Mouse (Mus musculus) heart, embryonic 16.5 days (tissue): ENCODE results near the gene Klc4. TPM values are rescaled to one million over a fixed set of nuclear protein-coding genes. Genes with fewer than 3 reads are reported as not detected.
A peak's percentile ranks its signal among the peaks of the same experiment; 100 is the strongest.

ENCODE experiments used
- ATAC-seq: fragments of 200-750 bp; cut with Nextera tagmentation; replicated peaks from 2 replicates; pipeline ENCODE4 v1.8.0; 2017; ENCODE audit warnings: moderate number of reproducible peaks; ENCODE audit not compliant: insufficient read depth, low FRiP score; ENCODE audit errors: extremely low read depth
- H3K27ac ChIP-seq: fragments of 300-500 bp; sonication (generic); 2 replicates; pipeline ENCODE4 v1.5.1; 2014; ENCODE audit warnings: mild to moderate bottlenecking, low read length, control low read depth, moderate library complexity
- H3K27me3 ChIP-seq: fragments of 300-500 bp; sonication (generic); 2 replicates; pipeline ENCODE4 v1.6.1; 2014; ENCODE audit warnings: low read length, mixed read lengths; ENCODE audit not compliant: control insufficient read depth, insufficient read depth
- H3K36me3 ChIP-seq: fragments of 300-500 bp; sonication (generic); 2 replicates; pipeline ENCODE4 v1.6.1; 2014; ENCODE audit not compliant: control insufficient read depth, insufficient read depth
- H3K4me1 ChIP-seq: fragments of 300-500 bp; sonication (generic); 2 replicates; pipeline ENCODE4 v1.6.1; 2014; ENCODE audit warnings: low read length, mixed read lengths; ENCODE audit not compliant: control insufficient read depth, insufficient read depth
- H3K4me2 ChIP-seq: fragments of 300-500 bp; sonication (generic); 2 replicates; pipeline ENCODE4 v1.6.1; 2014; ENCODE audit warnings: low read depth, mild to moderate bottlenecking, control low read depth, low read length
- H3K4me3 ChIP-seq: fragments of 300-500 bp; sonication (generic); 2 replicates; pipeline ENCODE4 v1.5.1; 2014; ENCODE audit warnings: mild to moderate bottlenecking, control low read depth, low read length
- H3K9ac ChIP-seq: fragments of 300-500 bp; sonication (generic); 2 replicates; pipeline ENCODE4 v1.6.1; 2014; ENCODE audit warnings: low read length, control low read depth
- H3K9me3 ChIP-seq: fragments of 300-500 bp; sonication (generic); replicated peaks from 2 replicates; pipeline ENCODE4 v1.6.1; 2016; ENCODE audit warnings: low read length; ENCODE audit not compliant: control insufficient read depth
- WGBS: fragments of 180-500 bp; shearing (Covaris S2); extraction: QIAGEN DNeasy Blood & Tissue Kit; methylation state at CpG from one replicate; pipeline ENCODE4 v1.1.7; 2014; 5-methylcytosine and 5-hydroxymethylcytosine counted together
- polyA plus RNA-seq: library from polyadenylated mRNA; unstranded; fragments of >200 nt; fragmentation: Nextera tagmentation; extraction: Ambion mirVana; gene quantifications from 2 replicates; pipeline ENCODE4 v1.2.1, GENCODE M21; 2015

The Klc4 gene
- polyA plus RNA-seq, 1 experiment from 2014 or later, result 25.7 TPM

DNA sequence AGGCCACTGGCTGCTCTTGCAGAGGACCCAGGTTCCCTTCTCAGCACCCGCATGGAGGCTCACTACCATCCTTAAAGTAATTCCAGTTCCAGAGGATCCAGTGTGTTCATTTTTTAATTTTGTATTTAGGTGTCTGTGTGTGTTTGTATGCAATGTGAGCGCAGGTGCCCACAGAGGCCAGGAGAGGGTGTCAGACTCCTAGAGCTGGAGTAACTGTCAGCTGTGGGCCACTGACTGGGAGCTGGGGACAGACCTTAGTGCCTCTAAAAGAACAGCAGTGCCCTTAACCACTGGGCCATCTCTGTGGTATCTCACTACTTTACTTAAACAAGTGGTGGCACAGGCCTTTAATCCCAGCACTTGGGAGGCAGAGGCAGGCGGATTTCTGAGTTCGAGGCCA is 42.6 kb downstream of the Klc4 start:
- Histone ChIP-seq H3K4me2 (no peak overlapping the region), H3K27ac (no peak overlapping the region), H3K4me3 (no peak overlapping the region), H3K4me1 (peaks cover 10% of the 10 kb centered on the region), H3K36me3 (no peaks in the 10 kb centered on the region), H3K9me3 (no peaks in the 10 kb centered on the region), H3K9ac (no peak overlapping the region), H3K27me3 (no peaks in the 10 kb centered on the region)
- WGBS, result 98% methylated on average over 4 of the region's 4 CpGs
- ATAC-seq, result no peak

DNA sequence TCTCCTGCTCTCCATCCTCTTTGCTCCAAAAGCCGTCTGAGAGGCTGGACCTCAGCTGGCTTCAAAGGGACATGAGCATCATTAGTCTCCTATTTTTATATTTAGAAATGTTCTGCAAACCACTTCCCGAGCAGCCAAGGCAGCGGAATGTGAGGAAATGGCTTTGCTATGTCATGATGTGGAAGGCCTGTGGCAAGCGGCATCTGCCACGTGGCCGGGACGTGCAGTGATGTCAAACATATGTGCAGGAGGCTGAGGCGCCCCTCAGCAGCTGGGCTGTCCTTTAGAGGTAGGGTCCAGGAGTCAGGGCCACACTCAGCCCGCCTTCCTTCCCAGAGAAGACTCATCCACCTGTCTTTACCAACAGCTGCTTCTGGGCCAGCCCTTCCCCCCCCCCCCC is 43.6 kb downstream of the Klc4 start:
- ATAC-seq, result 0 out of 2 replicates have a peak, but pooled peaks have one; percentile 42
- H3K4me2 ChIP-seq, result no peak overlapping the region
- H3K36me3 ChIP-seq, result no peaks in the 10 kb centered on the region
- H3K4me3 ChIP-seq, result no peak overlapping the region
- no peaks in the 10 kb centered on the region for H3K27me3 ChIP-seq
- WGBS, result 41% methylated on average over 9 of the region's 9 CpGs
- peak overlapping the region; percentile 64 for H3K27ac ChIP-seq
- no peaks in the 10 kb centered on the region for H3K9me3 ChIP-seq
- H3K4me1 ChIP-seq, result peaks cover 10% of the 10 kb centered on the region
- H3K9ac ChIP-seq, result no peak overlapping the region

DNA sequence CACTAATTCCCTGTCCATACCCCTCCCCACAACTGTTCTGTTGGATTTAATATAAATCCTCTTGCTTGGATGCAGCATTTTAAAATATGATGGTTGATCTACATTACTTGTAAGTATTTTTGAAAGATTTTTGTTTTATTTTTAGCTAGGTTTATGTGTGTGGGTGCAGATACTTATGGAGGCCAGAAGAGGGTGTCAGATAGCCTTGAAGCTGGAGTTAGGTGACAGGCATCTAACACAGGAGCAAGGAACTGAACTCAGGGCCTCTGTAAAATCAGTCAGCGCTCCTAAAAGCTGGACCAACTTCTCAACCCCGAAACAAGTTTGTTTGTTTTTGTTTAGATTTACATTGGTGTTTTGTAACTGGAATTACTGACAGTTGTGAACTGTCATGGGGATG is 45.3 kb downstream of the Klc4 start:
- no peaks in the 10 kb centered on the region for H3K9me3 ChIP-seq
- no peak overlapping the region for H3K9ac ChIP-seq
- no peak overlapping the region for H3K4me3 ChIP-seq
- no peaks in the 10 kb centered on the region for H3K36me3 ChIP-seq
- no peaks in the 10 kb centered on the region for H3K27me3 ChIP-seq
- no peak for ATAC-seq
- no peak overlapping the region for H3K4me2 ChIP-seq
- WGBS, result 93% methylated on average over 2 of the region's 2 CpGs
- no peak overlapping the region for H3K27ac ChIP-seq
- H3K4me1 ChIP-seq, result peaks cover 10% of the 10 kb centered on the region

DNA sequence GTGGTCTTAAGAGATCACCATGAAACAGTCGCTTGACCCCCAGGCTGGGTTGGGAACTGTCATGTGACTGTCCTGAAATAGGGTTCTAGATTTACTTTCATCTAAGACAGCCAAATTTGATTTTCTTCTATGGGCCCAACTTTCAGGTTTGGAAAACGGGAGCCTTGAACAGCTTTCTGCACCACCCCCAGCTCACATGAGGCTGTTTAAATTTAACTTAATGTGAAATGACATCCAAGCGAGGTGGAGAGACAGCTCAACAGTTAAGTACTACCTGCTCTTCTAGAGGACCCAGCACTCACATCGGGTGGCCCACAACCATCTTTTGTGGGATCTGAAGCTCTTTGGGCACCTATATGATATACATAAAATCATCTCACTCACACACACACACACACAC is 46.9 kb downstream of the Klc4 start:
- no peak for ATAC-seq
- Histone ChIP-seq H3K36me3 (no peaks in the 10 kb centered on the region), H3K4me1 (peaks cover 16% of the 10 kb centered on the region), H3K9me3 (no peaks in the 10 kb centered on the region), H3K4me3 (no peak overlapping the region), H3K27ac (no peak overlapping the region), H3K4me2 (no peak overlapping the region), H3K27me3 (no peaks in the 10 kb centered on the region), H3K9ac (no peak overlapping the region)
- WGBS, result 72% methylated on average over 4 of the region's 4 CpGs

DNA sequence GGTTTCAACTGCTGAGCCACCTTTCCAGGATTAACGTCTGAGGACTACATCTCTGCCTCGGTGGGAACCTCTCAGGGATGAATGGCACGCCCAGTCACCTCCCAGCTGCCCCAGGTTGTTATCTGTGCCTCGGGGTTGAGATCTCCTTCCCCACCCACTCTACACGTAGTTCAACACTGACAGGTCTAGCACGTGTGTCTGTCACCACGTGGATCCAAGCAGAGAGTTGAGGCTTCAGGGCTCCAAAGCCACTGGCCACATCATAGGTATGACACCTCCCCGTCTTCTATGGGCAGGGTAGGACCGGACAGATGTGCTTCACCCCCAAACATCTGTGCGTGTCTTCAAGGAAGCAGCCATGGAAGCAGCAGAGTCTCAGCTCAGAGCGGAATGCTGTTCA is 47.9 kb downstream of the Klc4 start:
- no peak for ATAC-seq
- H3K4me1 ChIP-seq, result peaks cover 18% of the 10 kb centered on the region
- no peaks in the 10 kb centered on the region for H3K36me3 ChIP-seq

DNA sequence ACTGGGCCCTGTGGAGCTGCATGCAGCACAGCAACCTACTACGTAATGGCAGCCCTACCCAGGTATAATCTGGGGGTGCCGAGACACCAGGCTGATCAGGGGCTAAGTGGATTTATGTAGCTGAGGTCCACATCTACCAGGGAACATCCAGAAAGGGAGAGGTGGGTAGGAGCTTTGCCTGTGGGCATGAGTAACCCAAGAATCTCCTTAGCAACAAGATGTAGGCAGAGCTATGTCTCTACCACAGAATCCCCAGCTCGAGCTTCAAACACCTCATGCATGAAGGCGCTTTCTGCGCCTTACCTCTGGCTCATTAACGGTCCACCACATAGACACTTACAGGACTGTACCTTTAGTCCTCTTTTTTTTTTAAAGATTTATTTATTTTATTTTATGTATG is 50.5 kb downstream of the Klc4 start:
- no peak overlapping the region for H3K4me2 ChIP-seq
- no peaks in the 10 kb centered on the region for H3K36me3 ChIP-seq
- WGBS, result 83% methylated on average over 6 of the region's 6 CpGs
- H3K27ac ChIP-seq, result no peak overlapping the region
- peaks cover 12% of the 10 kb centered on the region for H3K4me1 ChIP-seq
- H3K27me3 ChIP-seq, result no peaks in the 10 kb centered on the region
- H3K9me3 ChIP-seq, result no peaks in the 10 kb centered on the region
- ATAC-seq, result no peak
- no peak overlapping the region for H3K4me3 ChIP-seq
- H3K9ac ChIP-seq, result no peak overlapping the region

More for the DNA sequence above, 47.9 kb downstream of the Klc4 start:
- Histone ChIP-seq H3K27me3 (no peaks in the 10 kb centered on the region), H3K4me2 (no peak overlapping the region), H3K9ac (no peak overlapping the region), H3K27ac (no peak overlapping the region), H3K9me3 (no peaks in the 10 kb centered on the region), H3K4me3 (no peak overlapping the region)
- WGBS, result 73% methylated on average over 11 of the region's 11 CpGs

DNA sequence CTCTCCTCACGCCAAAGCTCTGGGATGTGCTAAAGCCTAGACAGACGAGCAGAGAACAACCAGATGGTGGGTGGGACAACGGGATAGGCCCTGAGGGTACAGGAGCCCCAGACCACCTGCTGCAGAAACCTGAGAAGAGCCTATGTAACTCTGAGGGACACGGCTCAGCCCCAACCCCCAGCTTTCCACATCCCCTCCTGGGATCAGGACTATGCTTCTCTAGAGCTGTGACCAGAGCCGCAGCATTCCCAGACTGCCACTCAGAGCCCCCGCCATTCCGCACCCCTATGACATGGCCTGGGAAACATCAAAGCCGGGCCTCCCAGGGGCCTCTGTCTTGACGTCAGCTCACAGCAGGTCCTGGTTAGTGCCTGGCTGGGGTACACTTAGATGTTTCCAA is 51.2 kb downstream of the Klc4 start:
- H3K36me3 ChIP-seq, result peaks cover 6% of the 10 kb centered on the region; the same call in 1 of the 2 replicates
- WGBS, result 31% methylated on average over 9 of the region's 9 CpGs
- peak overlapping the region; percentile 44 for H3K27ac ChIP-seq

DNA sequence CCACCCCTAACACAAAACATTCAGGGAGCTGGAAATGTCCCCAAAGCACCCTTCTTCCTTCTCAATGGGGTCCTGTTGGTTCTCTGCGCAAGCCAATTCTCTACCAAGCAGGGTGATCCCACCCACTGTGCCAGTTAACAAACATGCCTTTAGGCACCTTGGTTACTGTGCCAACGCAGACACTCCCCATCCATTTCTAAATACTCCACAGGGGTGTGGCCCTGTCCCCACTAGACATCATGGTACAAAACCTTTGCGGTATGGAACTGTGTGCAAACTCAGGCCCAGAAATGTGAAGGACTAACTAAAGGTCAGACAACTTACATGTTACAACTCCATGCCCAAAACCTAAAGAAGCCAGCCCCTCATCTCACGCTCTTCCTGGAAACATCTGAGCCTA is 52.7 kb downstream of the Klc4 start:
- WGBS, result 87% methylated on average over 4 of the region's 4 CpGs
- H3K4me3 ChIP-seq, result no peak overlapping the region
- no peaks in the 10 kb centered on the region for H3K27me3 ChIP-seq
- ATAC-seq, result no peak
- H3K9me3 ChIP-seq, result no peaks in the 10 kb centered on the region
- H3K4me2 ChIP-seq, result no peak overlapping the region
- no peak overlapping the region for H3K27ac ChIP-seq
- H3K36me3 ChIP-seq, result peaks cover 10% of the 10 kb centered on the region; the same call in 1 of the 2 replicates
- H3K9ac ChIP-seq, result no peak overlapping the region
- peaks cover 12% of the 10 kb centered on the region for H3K4me1 ChIP-seq

More for the DNA sequence above, 51.2 kb downstream of the Klc4 start:
- no peak for ATAC-seq
- H3K4me3 ChIP-seq, result no peak overlapping the region
- peaks cover 12% of the 10 kb centered on the region for H3K4me1 ChIP-seq
- no peak overlapping the region for H3K4me2 ChIP-seq
- H3K9ac ChIP-seq, result peak overlapping the region; percentile 27; the same call in 1 of the 2 replicates
- no peaks in the 10 kb centered on the region for H3K27me3 ChIP-seq
- H3K9me3 ChIP-seq, result no peaks in the 10 kb centered on the region

DNA sequence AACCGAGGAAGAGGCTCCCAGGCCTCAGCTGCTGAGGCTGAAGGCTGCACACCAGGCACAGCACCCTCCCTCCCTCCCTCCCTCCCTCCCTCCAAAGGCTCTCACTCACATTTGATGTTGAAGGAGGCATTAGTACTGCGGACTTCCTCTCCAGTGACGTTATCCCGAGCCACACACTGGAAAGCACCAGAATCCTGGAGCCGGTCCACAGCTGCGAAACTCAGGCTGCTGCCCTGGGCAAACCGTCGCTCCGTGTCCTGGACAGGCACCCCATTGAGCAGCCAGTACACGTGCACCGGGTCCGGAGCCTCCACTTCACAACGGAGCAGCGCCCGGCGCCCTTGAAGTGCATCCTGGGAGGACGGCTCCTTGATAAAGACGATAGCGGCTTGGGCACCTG is 54.4 kb downstream of the Klc4 start:
- Histone ChIP-seq H3K36me3 (peaks cover 10% of the 10 kb centered on the region; the same call in 1 of the 2 replicates), H3K9me3 (no peaks in the 10 kb centered on the region), H3K4me1 (peaks cover 12% of the 10 kb centered on the region), H3K27ac (no peak overlapping the region), H3K9ac (no peak overlapping the region), H3K27me3 (no peaks in the 10 kb centered on the region), H3K4me3 (no peak overlapping the region), H3K4me2 (no peak overlapping the region)
- 71% methylated on average over 19 of the region's 19 CpGs for WGBS
- ATAC-seq, result no peak
